Mouse (Mus musculus) testis, postnatal 14 days (tissue): Measurements from ENCODE around the gene Angptl6.

ENCODE experiments used
- DNase-seq: peaks from one replicate; pipeline ENCODE4 v3.0.0; 2021; ENCODE audit warnings: low spot score

Gene Angptl6

GRCm38 (mm10) chr9:20886563-20886962, 7.0 kb upstream of the Angptl6 start:
- DNase-seq, result no peak

- DNase-seq, result no peak
Measured at GRCm38 (mm10) chr9:20878710-20879065, 839 bp downstream of the Angptl6 start.

- DNase-seq, result peak; percentile 99
Measured at GRCm38 (mm10) chr9:20878041-20878709, 1.4 kb downstream of the Angptl6 start.

- no peak for DNase-seq
Measured at GRCm38 (mm10) chr9:20877118-20878040, 2.1 kb downstream of the Angptl6 start.

GRCm38 (mm10) chr9:20876318-20877117, 3.0 kb downstream of the Angptl6 start:
- no peak for DNase-seq

- DNase-seq, result no peak
Measured at GRCm38 (mm10) chr9:20875021-20875790, 4.3 kb downstream of the Angptl6 start.

- DNase-seq, result no peak
Measured at GRCm38 (mm10) chr9:20873521-20873920, 6.0 kb downstream of the Angptl6 start.

GRCm38 (mm10) chr9:20872991-20873390, 6.5 kb downstream of the Angptl6 start:
- DNase-seq, result no peak

GRCm38 (mm10) chr9:20870211-20871173, 9.0 kb downstream of the Angptl6 start:
- no peak for DNase-seq

GRCm38 (mm10) chr9:20869246-20869645, 10.3 kb downstream of the Angptl6 start:
- no peak for DNase-seq

GRCm38 (mm10) chr9:20868448-20869001, 11.0 kb downstream of the Angptl6 start, which contains the start of gene A230050P20Rik:
TSS of gene A230050P20Rik (plus strand) at chr9:20868642.
- no peak for DNase-seq

GRCm38 (mm10) chr9:20866879-20867278, 12.6 kb downstream of the Angptl6 start:
- DNase-seq, result peak; percentile 55

GRCm38 (mm10) chr9:20862225-20862624, 17.3 kb downstream of the Angptl6 start:
- no peak for DNase-seq

GRCm38 (mm10) chr9:20861821-20862220, 17.7 kb downstream of the Angptl6 start:
- DNase-seq, result no peak

GRCm38 (mm10) chr9:20859926-20860325, 19.6 kb downstream of the Angptl6 start:
- no peak for DNase-seq

- DNase-seq, result no peak
Measured at GRCm38 (mm10) chr9:20857131-20857530, 22.4 kb downstream of the Angptl6 start.

GRCm38 (mm10) chr9:20850179-20850578, 29.3 kb downstream of the Angptl6 start:
- DNase-seq, result no peak

GRCm38 (mm10) chr9:20842670-20843069, 36.9 kb downstream of the Angptl6 start:
- no peak for DNase-seq

GRCm38 (mm10) chr9:20842211-20842610, 37.3 kb downstream of the Angptl6 start:
- DNase-seq, result no peak

GRCm38 (mm10) chr9:20838931-20839330, 40.6 kb downstream of the Angptl6 start:
- no peak for DNase-seq
